Mouse (Mus musculus) forebrain, embryonic 11.5 days (tissue): ENCODE data around the gene Slc18a2. TPM values are rescaled to one million over a fixed set of nuclear protein-coding genes. Genes with fewer than 3 reads are reported as not detected.
A peak's percentile ranks its signal among the peaks of the same experiment; 100 is the strongest.

Source experiments
- ATAC-seq: fragments of 200-750 bp; cut with Nextera tagmentation; replicated peaks from 2 replicates; pipeline ENCODE4 v1.8.0; 2017; ENCODE audit warnings: moderate TSS enrichment; ENCODE audit not compliant: low FRiP score
- DNase-seq: peaks from one replicate; pipeline ENCODE4 v3.0.0-alpha.2; 2017; ENCODE audit warnings: low spot score
- H3K27ac ChIP-seq: fragments of 300-500 bp; sonication (generic); 2 replicates; pipeline ENCODE4 v1.5.1; 2014; ENCODE audit warnings: low read depth, low read length
- H3K27me3 ChIP-seq: fragments of 300-500 bp; sonication (generic); 2 replicates; pipeline ENCODE4 v1.6.1; 2014; ENCODE audit warnings: mild to moderate bottlenecking, low read length, mixed read lengths; ENCODE audit not compliant: control insufficient read depth, insufficient read depth
- H3K36me3 ChIP-seq: fragments of 300-500 bp; sonication (generic); 2 replicates; pipeline ENCODE4 v1.6.1; 2014; ENCODE audit warnings: mild to moderate bottlenecking, low read length, moderate library complexity, mixed read lengths; ENCODE audit not compliant: control insufficient read depth, insufficient read depth
- H3K4me1 ChIP-seq: fragments of 300-500 bp; sonication (generic); replicated peaks from 2 replicates; pipeline ENCODE4 v1.6.1; 2014; ENCODE audit warnings: low read length, mixed read lengths; ENCODE audit not compliant: control insufficient read depth, insufficient read depth
- H3K4me2 ChIP-seq: fragments of 300-500 bp; sonication (generic); 2 replicates; pipeline ENCODE4 v1.6.1; 2014; ENCODE audit warnings: low read depth, mild to moderate bottlenecking, low read length, moderate library complexity, mixed read lengths; ENCODE audit not compliant: severe bottlenecking
- H3K4me3 ChIP-seq: fragments of 300-500 bp; sonication (generic); 2 replicates; pipeline ENCODE4 v1.5.1; 2014; ENCODE audit warnings: low read depth, low read length
- H3K9ac ChIP-seq: fragments of 300-500 bp; sonication (generic); 2 replicates; pipeline ENCODE4 v1.6.1; 2014; ENCODE audit warnings: low read length
- H3K9me3 ChIP-seq: fragments of 300-500 bp; sonication (generic); 2 replicates; pipeline ENCODE4 v1.6.1; 2016; ENCODE audit warnings: low read length, mixed read lengths; ENCODE audit not compliant: control insufficient read depth
- WGBS: fragments of 180-500 bp; shearing (Covaris S2); extraction: QIAGEN DNeasy Blood & Tissue Kit; methylation state at CpG from one replicate; pipeline ENCODE4 v1.1.7; 2014; 5-methylcytosine and 5-hydroxymethylcytosine counted together
- polyA plus RNA-seq: library from polyadenylated mRNA; unstranded; fragments of >200 nt; fragmentation: Nextera tagmentation; extraction: Ambion mirVana; gene quantifications from 2 replicates; pipeline ENCODE4 v1.2.1, GENCODE M21; 2014

The Slc18a2 gene
- polyA plus RNA-seq, 1 experiment from 2014 or later: 19.7 TPM

- 93% methylated on average over 9 of the region's 9 CpGs for WGBS
- Histone ChIP-seq H3K27ac (no peak overlapping the region), H3K4me2 (no peak overlapping the region), H3K4me3 (no peak overlapping the region), H3K27me3 (peaks cover 15% of the 10 kb centered on the region), H3K9me3 (no peaks in the 10 kb centered on the region), H3K4me1 (peaks cover 29% of the 10 kb centered on the region), H3K9ac (no peak overlapping the region), H3K36me3 (no peaks in the 10 kb centered on the region)
- DNase-seq: no peak
- ATAC-seq: no peak
Measured at GRCm38 (mm10) chr19:59263171-59263570, 2.5 kb downstream of the Slc18a2 start.

GRCm38 (mm10) chr19:59264838-59265532, 4.3 kb downstream of the Slc18a2 start:
- 57% methylated on average over 9 of the region's 9 CpGs for WGBS
- H3K27me3 ChIP-seq: peaks cover 15% of the 10 kb centered on the region
- H3K36me3 ChIP-seq: no peaks in the 10 kb centered on the region
- no peak for DNase-seq
- no peak overlapping the region; the same call in 1 of the 2 replicates for H3K9ac ChIP-seq
- peak; percentile 40 for ATAC-seq
- no peaks in the 10 kb centered on the region for H3K9me3 ChIP-seq
- H3K4me1 ChIP-seq: peaks cover 29% of the 10 kb centered on the region
- peak overlapping the region; percentile 59 for H3K27ac ChIP-seq
- no peak overlapping the region for H3K4me2 ChIP-seq
- H3K4me3 ChIP-seq: no peak overlapping the region

GRCm38 (mm10) chr19:59265907-59266306, 5.2 kb downstream of the Slc18a2 start:
- H3K4me1 ChIP-seq: peaks cover 25% of the 10 kb centered on the region
- H3K4me2 ChIP-seq: no peak overlapping the region
- ATAC-seq: no peak
- DNase-seq: no peak
- H3K27me3 ChIP-seq: peaks cover 9% of the 10 kb centered on the region
- H3K27ac ChIP-seq: no peak overlapping the region
- WGBS: 67% methylated on average over 6 of the region's 6 CpGs
- no peaks in the 10 kb centered on the region for H3K36me3 ChIP-seq
- no peaks in the 10 kb centered on the region for H3K9me3 ChIP-seq
- no peak overlapping the region for H3K4me3 ChIP-seq
- H3K9ac ChIP-seq: no peak overlapping the region

GRCm38 (mm10) chr19:59267417-59267963, 6.8 kb downstream of the Slc18a2 start:
- Histone ChIP-seq H3K36me3 (no peaks in the 10 kb centered on the region), H3K9ac (peak overlapping the region; percentile 14; the same call in 1 of the 2 replicates), H3K4me3 (no peak overlapping the region), H3K4me1 (peaks cover 20% of the 10 kb centered on the region), H3K27me3 (no peaks in the 10 kb centered on the region), H3K27ac (peak overlapping the region; percentile 28), H3K4me2 (no peak overlapping the region), H3K9me3 (no peaks in the 10 kb centered on the region)
- 22% methylated on average over 5 of the region's 5 CpGs for WGBS
- ATAC-seq (no peak; the same call in 1 of the 2 replicates), DNase-seq (no peak)

GRCm38 (mm10) chr19:59273190-59273589, 12.5 kb downstream of the Slc18a2 start:
- DNase-seq (peak; percentile 46), ATAC-seq (no peak)
- WGBS: 82% methylated on average over 7 of the region's 7 CpGs
- Histone ChIP-seq H3K27ac (no peak overlapping the region), H3K9ac (no peak overlapping the region), H3K4me3 (no peak overlapping the region), H3K9me3 (no peaks in the 10 kb centered on the region), H3K4me2 (no peak overlapping the region), H3K27me3 (no peaks in the 10 kb centered on the region), H3K36me3 (no peaks in the 10 kb centered on the region), H3K4me1 (no peaks in the 10 kb centered on the region)

GRCm38 (mm10) chr19:59276354-59276753, 15.7 kb downstream of the Slc18a2 start:
- H3K36me3 ChIP-seq: no peaks in the 10 kb centered on the region
- DNase-seq: no peak
- WGBS: 91% methylated on average over 7 of the region's 7 CpGs

GRCm38 (mm10) chr19:59280841-59281240, 20.1 kb downstream of the Slc18a2 start:
- H3K9me3 ChIP-seq: no peaks in the 10 kb centered on the region
- ATAC-seq: no peak
- H3K27me3 ChIP-seq: no peaks in the 10 kb centered on the region
- DNase-seq: no peak
- no peak overlapping the region for H3K27ac ChIP-seq
- H3K9ac ChIP-seq: no peak overlapping the region
- no peaks in the 10 kb centered on the region for H3K4me1 ChIP-seq
- H3K4me3 ChIP-seq: no peak overlapping the region
- no peak overlapping the region for H3K4me2 ChIP-seq
- H3K36me3 ChIP-seq: no peaks in the 10 kb centered on the region

More at GRCm38 (mm10) chr19:59276354-59276753, 15.7 kb downstream of the Slc18a2 start:
- Histone ChIP-seq H3K27me3 (no peaks in the 10 kb centered on the region), H3K4me1 (no peaks in the 10 kb centered on the region), H3K4me3 (no peak overlapping the region), H3K9ac (no peak overlapping the region), H3K4me2 (no peak overlapping the region), H3K9me3 (no peaks in the 10 kb centered on the region), H3K27ac (no peak overlapping the region)
- no peak for ATAC-seq

GRCm38 (mm10) chr19:59282001-59282400, 21.3 kb downstream of the Slc18a2 start:
- H3K27ac ChIP-seq: no peak overlapping the region
- no peak for DNase-seq
- H3K27me3 ChIP-seq: no peaks in the 10 kb centered on the region
- no peak overlapping the region for H3K9ac ChIP-seq
- H3K4me1 ChIP-seq: no peaks in the 10 kb centered on the region
- H3K9me3 ChIP-seq: no peaks in the 10 kb centered on the region
- 89% methylated on average over 3 of the region's 3 CpGs for WGBS
- H3K4me3 ChIP-seq: no peak overlapping the region
- no peaks in the 10 kb centered on the region for H3K36me3 ChIP-seq
- no peak for ATAC-seq
- no peak overlapping the region for H3K4me2 ChIP-seq

- Histone ChIP-seq H3K36me3 (no peaks in the 10 kb centered on the region), H3K4me3 (no peak overlapping the region), H3K27me3 (no peaks in the 10 kb centered on the region), H3K27ac (no peak overlapping the region), H3K9ac (no peak overlapping the region), H3K4me2 (no peak overlapping the region), H3K4me1 (no peaks in the 10 kb centered on the region), H3K9me3 (no peaks in the 10 kb centered on the region)
- DNase-seq: no peak
- no peak for ATAC-seq
Measured at GRCm38 (mm10) chr19:59289042-59289441, 28.3 kb downstream of the Slc18a2 start.
